Mouse (Mus musculus): ENCODE data around the gene Mvb12a.
"Not testable (repeated sequence)": the region's sequence is repeated elsewhere in the genome, so short reads cannot be mapped to it uniquely, and the experiment has no call there.

Mvb12a gene

DNA sequence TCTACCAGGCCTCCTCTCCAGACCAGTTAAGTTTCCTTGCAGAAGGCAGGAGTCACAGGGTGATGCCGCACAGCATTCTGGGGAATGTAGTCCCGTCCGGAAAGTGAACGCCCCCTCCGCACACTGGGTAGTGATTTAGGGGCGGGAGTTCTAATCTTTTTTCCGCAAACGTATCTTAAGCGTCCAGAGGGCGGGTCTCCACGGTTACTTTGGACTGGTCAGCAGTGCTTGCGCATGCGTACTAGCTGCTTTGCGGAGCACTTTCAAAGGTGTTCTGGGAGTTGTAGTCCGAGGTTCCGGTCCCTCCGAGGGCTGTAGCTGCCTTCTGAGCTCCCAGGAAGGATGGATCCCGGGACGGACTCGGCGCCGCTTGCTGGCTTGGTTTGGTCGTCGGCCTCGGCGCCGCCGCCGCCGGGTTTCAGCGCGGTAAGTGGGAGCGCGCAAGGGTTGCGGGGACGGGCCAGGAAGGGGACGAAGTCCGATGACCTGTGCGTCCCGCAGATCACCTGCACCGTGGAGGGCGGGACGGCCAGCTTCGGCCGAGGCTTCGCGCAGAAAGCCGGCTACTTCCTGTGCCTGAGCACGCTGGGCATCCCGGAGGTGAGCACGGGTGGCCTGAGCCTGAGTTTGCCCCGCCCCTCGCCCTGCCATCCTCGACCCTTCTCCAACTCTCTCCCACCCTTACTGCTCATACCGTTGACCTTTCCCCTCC, at the start of gene Mvb12a:
Gene Mvb12a, plus strand, starts transcription at position 291 of the 712 bp plus-strand sequence.
- peak; percentile 99 for DNase-seq (ENCODE audit: extremely low read depth, low read depth)

- no peak for DNase-seq (ENCODE audit: extremely low read depth, low read depth)
These were observed 47.7 kb upstream of the Mvb12a start for GRCm38 (mm10) chr8:71495039-71495438.

- no peak for DNase-seq (ENCODE audit: extremely low read depth, low read depth)
These were observed 46.9 kb upstream of the Mvb12a start for GRCm38 (mm10) chr8:71495811-71496210.

GRCm38 (mm10) chr8:71496481-71496880, 46.2 kb upstream of the Mvb12a start:
- DNase-seq (ENCODE audit: extremely low read depth, low read depth), result no peak

DNA sequence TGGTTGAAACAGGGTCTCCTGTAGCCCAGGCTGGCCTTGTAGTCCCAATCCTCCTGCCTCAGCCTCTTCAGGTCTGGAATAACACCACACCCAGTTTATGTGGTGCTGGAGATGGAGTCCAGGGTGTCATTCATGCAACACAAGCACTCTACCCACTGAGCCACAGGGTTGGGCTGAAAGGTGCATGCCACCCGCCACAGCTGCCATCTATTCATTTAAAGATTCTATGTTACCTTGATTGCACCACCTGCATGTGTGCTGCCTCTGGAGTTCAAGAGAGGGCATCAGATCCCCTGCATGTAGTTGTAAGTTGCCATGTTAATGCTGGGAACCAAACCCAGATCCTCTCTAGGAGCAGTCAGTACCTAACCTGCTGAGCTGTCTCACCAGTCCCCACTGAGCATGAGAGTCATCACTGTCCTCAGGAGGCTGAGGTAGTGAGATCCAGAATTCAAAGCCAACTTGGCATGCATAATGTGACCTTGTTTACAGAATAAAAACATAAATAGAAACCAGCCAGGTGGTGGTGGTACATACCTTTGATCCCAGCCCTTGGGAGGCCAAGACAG, 45.6 kb upstream of the Mvb12a start:
- DNase-seq (ENCODE audit: extremely low read depth, low read depth), result no peak

GRCm38 (mm10) chr8:71497881-71498501, 44.7 kb upstream of the Mvb12a start:
- no peak for DNase-seq (ENCODE audit: extremely low read depth, low read depth)

- no peak for DNase-seq (ENCODE audit: extremely low read depth, low read depth)
These were observed 43.7 kb upstream of the Mvb12a start for GRCm38 (mm10) chr8:71498816-71499690.

- no peak for DNase-seq (ENCODE audit: extremely low read depth, low read depth)
These were observed 38.4 kb upstream of the Mvb12a start for GRCm38 (mm10) chr8:71504349-71504748.

DNA sequence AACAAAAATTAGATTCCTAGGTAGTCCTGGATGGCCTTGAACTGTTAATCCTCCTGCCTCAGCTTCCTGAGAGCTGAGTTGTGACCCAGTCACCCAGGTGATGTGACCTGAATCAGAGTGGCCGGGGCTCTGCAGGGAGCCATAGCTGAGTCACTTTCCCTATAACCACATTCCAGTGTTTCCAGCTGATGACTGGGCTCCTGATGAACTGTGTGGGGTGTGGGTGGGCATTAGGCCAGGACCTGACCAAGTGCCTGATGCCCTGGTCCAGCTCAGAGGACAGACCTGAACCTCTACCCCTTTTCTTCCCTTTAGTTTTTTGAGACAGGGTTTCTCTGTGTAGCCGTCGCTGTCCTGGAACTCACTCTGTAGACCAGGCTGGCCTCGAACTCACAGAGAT, 37.4 kb upstream of the Mvb12a start:
- DNase-seq (ENCODE audit: extremely low read depth, low read depth), result no peak

DNA sequence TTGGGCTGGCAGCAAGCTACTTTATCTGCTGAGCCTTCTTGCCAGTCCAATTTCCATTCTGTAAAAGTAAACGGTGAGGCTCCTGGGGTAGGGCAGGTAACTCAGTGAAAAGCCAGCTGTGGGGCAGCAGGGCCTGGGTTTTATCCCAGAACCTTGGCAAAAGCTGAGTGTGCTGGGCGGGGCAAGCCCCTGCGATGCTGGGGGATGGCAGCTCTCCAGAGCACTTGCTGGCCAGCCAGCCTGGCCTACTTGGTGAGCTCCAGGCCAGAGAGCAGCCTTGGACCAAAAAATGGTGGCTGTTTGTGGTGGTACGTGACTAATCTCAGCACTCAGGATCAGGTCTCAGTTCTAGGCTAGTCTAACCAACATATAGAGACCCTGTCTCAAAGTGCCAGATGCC, 36.7 kb upstream of the Mvb12a start:
- no peak for DNase-seq (ENCODE audit: extremely low read depth, low read depth)

DNA sequence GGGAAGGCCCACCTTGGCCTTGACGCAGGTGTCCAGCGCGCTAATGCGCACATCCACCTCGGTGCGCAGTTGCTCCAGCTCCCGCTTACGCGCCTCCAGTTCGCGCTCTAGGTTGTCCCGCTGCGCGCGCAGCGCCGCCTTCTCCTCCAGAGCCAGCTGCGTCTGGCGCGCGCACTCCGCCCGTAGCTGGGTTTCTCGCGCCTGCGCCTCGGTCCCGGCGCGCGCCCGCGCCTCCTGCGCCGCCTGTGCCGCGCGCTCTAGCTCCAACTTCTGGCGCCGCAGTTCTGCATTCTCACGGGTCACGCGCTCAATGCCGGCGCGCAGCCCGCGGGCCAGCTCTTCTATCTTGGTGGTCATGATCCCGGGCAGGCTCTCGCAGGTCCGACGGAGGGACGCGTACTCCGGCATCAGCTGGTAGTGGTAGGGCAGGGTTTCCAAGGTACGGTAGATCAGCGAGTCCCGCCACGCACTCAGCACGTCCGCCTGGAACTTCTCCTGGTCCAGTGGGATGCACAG, 35.1 kb upstream of the Mvb12a start:
- DNase-seq (ENCODE audit: extremely low read depth, low read depth), result no peak

DNA sequence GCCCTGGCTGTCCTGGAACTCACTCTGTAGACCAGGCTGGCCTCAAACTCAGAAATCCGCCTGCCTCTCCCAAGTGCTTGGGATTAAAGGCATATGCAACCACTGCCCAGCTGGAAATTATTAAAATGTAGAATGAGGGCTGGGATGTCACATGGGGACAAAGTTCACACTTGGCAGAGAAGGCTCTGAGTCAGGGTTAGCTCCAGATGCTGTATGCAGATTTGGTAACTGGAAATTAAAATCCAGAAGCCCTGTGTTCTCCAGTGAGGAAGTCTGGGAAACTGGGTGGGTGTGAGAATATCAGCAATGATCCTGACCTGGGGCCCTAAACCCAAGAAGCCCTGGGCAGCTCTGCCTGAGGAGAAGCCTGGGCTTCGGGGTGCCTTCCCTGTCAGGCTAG, 33.4 kb upstream of the Mvb12a start:
- DNase-seq (ENCODE audit: extremely low read depth, low read depth), result no peak

- peak; percentile 94 for DNase-seq (ENCODE audit: extremely low read depth, low read depth)
These were observed 31.1 kb upstream of the Mvb12a start, which contains the start of gene Plvap for GRCm38 (mm10) chr8:71511644-71512043. Plvap (minus strand) TSS chr8:71511752.

DNA sequence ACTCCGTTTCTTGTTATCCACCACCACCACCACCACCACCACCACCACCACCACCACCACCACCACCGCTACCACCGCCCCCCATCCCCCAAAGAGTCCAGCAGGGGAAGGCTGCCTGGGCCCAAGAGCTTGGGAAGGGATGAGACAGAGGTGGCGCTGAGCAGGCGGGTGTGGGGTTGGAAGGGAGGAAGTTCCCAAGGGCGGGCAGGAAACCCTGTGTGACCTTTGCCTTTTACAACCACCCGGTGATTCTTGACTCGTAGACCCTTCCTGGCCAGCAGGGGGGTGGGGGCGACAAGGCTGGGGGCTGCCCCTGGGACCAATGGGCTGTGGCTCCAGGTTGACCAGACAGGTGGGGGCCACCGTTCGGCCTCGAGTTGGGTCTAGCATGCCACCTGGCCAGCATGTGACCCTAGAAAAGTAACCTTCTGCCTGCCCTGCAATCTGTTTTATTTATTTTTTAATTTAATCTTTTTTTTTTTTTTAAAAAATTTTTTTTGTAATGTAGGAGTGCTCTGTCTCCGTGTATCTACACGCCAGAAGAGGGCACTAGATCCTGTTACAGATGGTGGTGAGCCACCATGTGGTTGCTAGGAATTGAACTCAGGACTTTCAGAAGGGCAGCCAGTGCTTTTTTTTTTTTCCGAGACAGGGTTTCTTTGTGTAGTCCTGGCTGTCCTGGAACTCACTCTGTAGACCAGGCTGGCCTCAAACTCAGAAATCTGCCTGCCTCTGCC, 29.5 kb upstream of the Mvb12a start:
- no peak for DNase-seq (ENCODE audit: extremely low read depth, low read depth)

DNA sequence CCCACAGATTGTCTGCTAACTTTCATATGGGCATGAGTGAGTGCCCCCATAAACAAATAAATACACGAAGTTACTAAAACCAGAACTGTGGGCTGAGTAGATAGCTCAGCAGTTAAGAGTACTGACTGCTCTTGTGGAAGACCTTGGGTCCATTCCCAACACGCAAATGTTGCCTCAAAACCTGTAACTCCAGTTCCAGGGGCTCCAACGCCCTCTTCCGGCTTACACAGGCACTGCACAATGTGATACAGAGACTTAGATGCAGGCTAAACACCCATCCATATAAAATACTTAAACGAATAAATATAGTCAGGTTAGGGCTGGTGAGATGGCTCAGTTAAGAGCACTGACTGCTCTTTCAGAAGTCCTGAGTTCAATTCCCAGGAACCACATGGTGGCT, 27.7 kb upstream of the Mvb12a start:
- no peak for DNase-seq (ENCODE audit: extremely low read depth, low read depth)

GRCm38 (mm10) chr8:71516786-71517185, 25.9 kb upstream of the Mvb12a start:
- no peak for DNase-seq (ENCODE audit: extremely low read depth, low read depth)

DNA sequence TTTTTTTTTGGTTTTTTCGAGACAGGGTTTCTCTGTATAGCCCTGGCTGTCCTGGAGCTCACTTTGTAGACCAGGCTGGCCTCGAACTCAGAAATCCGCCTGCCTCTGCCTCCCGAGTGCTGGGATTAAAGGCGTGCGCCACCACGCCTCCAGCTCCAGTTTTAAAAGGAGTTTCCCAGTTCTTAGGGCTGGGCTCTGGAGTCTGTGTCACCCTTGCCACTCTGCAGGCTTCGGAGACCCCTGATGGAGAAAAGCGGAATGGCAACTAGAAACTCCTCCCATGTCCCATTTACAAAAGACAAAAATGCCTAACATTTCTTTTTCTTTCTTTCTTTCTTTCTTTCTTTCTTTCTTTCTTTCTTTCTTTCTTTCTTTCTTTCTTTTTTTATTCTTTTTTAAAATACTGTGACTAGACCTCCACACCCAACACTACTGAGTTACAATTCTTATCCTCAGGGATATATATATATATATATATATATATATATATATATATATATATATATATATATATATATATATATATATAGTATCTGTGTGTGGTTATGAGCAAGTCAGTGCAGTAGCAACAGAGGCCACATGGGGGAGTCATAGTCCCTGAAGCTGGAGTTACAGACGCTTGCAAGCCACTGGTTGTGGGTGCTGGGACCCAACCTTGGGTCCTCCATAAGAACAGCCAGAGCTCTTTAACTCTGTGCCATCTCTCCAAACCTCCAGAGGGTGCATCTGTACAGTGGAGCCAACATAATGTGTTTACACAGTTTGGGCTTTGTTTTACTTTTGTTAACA, 23.5 kb upstream of the Mvb12a start:
- DNase-seq (ENCODE audit: extremely low read depth, low read depth), result not testable (repeated sequence)

DNA sequence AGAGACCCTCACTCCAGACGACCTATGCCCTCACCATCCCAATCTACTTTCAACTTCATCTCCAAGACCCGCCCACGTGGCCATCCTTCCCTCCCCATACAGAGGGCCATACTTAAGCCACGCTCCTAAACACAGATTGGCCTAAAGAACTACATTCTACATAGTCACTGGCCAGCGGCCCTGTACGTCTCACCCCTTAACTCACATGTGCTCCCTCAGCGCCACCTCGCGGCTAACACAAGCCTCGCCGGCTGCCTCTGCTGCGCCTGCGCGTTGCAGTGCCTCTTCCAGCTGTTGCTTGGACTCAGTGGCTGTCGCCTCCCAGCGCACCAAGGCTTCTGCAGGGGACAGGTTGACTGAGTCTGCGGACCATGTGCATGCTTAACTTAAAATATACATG, 21.1 kb upstream of the Mvb12a start:
- DNase-seq (ENCODE audit: extremely low read depth, low read depth), result peak; percentile 92

- no peak for DNase-seq (ENCODE audit: extremely low read depth, low read depth)
These were observed 17.3 kb upstream of the Mvb12a start, which contains the start of gene Ccdc194 for GRCm38 (mm10) chr8:71525226-71526050. Ccdc194 (minus strand) TSS chr8:71525711.

Measured in MEL-GATA-1-ER (cell line).